Mouse (Mus musculus) fibroblast of lung, adult 2 months (primary cell): ENCODE data around the gene Sec61a1.
A peak's percentile ranks its signal among the peaks of the same experiment; 100 is the strongest.

Source experiments
- DNase-seq: peaks from one replicate; pipeline ENCODE4 v3.0.0-alpha.2; 2011; ENCODE audit warnings: low read depth

The Sec61a1 gene

GRCm38 (mm10) chr6:88516667-88517066, 2.0 kb downstream of the Sec61a1 start:
- DNase-seq, result no peak

- DNase-seq, result no peak
Measured at GRCm38 (mm10) chr6:88515971-88516370, 2.7 kb downstream of the Sec61a1 start.

- no peak for DNase-seq
Measured at GRCm38 (mm10) chr6:88514546-88514945, 4.2 kb downstream of the Sec61a1 start.

GRCm38 (mm10) chr6:88513984-88514383, 4.7 kb downstream of the Sec61a1 start:
- no peak for DNase-seq

GRCm38 (mm10) chr6:88503044-88503443, 15.7 kb downstream of the Sec61a1 start:
- no peak for DNase-seq

- DNase-seq, result no peak
Measured at GRCm38 (mm10) chr6:88502030-88502970, 16.4 kb downstream of the Sec61a1 start.

- DNase-seq, result no peak
Measured at GRCm38 (mm10) chr6:88500405-88500767, 18.3 kb downstream of the Sec61a1 start.

GRCm38 (mm10) chr6:88499481-88500404, 19.0 kb downstream of the Sec61a1 start:
- no peak for DNase-seq

GRCm38 (mm10) chr6:88493712-88494111, 25.0 kb downstream of the Sec61a1 start:
- DNase-seq, result no peak

- peak; percentile 36 for DNase-seq
Measured at GRCm38 (mm10) chr6:88490629-88491354, 27.9 kb downstream of the Sec61a1 start.

GRCm38 (mm10) chr6:88489834-88490233, 28.9 kb downstream of the Sec61a1 start:
- DNase-seq, result no peak

GRCm38 (mm10) chr6:88489026-88489425, 29.7 kb downstream of the Sec61a1 start:
- no peak for DNase-seq

- DNase-seq, result no peak
Measured at GRCm38 (mm10) chr6:88486893-88487292, 31.8 kb downstream of the Sec61a1 start.

GRCm38 (mm10) chr6:88485378-88485777, 33.3 kb downstream of the Sec61a1 start:
- DNase-seq, result no peak

- DNase-seq, result no peak
Measured at GRCm38 (mm10) chr6:88483913-88484312, 34.8 kb downstream of the Sec61a1 start.

GRCm38 (mm10) chr6:88483111-88483510, 35.6 kb downstream of the Sec61a1 start:
- DNase-seq, result no peak

- no peak for DNase-seq
Measured at GRCm38 (mm10) chr6:88480421-88480820, 38.3 kb downstream of the Sec61a1 start.

- no peak for DNase-seq
Measured at GRCm38 (mm10) chr6:88469878-88470277, 48.8 kb downstream of the Sec61a1 start.

- peak; percentile 93 for DNase-seq
Measured at GRCm38 (mm10) chr6:88465181-88465920, 53.4 kb downstream of the Sec61a1 start, which contains the start of gene Ruvbl1. TSS of gene Ruvbl1 (plus strand) at chr6:88465409.

- DNase-seq, result no peak
Measured at GRCm38 (mm10) chr6:88454545-88454944, 64.2 kb downstream of the Sec61a1 start.
